Mouse (Mus musculus): ENCODE data around the gene Sec24b. TPM values are rescaled to one million over a fixed set of nuclear protein-coding genes. Genes with fewer than 3 reads are reported as not detected.
A peak's percentile ranks its signal among the peaks of the same experiment; 100 is the strongest.

The Sec24b gene
- total and polyA plus RNA-seq, 2 experiments from 2014 or later, result 12.9 to 22.7 TPM

- TF ChIP-seq EP300 (IDR thresholded peaks at IDR 0.05; ENCODE audit: low read depth) (no peak; the same call in 1 of the 2 replicates), CTCF (IDR thresholded peaks at IDR 0.05; ENCODE audit: low read depth) (peak; percentile 43)
- H3K27ac ChIP-seq (ENCODE audit: low read depth), result peak overlapping the region; percentile 98
- under 1% methylated on average over 46 of the region's 92 CpGs for WGBS
These were observed 840 bp downstream of the Sec24b start for GRCm38 (mm10) chr3:130060396-130061029.

GRCm38 (mm10) chr3:130059805-130060395, 1.5 kb downstream of the Sec24b start:
- peak overlapping the region; percentile 97 for H3K9ac ChIP-seq (replicated peaks; ENCODE audit: low read depth, low read length)
- H3K27me3 ChIP-seq (ENCODE audit: control insufficient read depth, insufficient read depth, low read length), result no peaks in the 10 kb centered on the region
- peak overlapping the region; percentile 68 for H3K4me2 ChIP-seq (ENCODE audit: low read depth, low read length)
- no peaks in the 10 kb centered on the region for H3K9me3 ChIP-seq (replicated peaks; ENCODE audit: control insufficient read depth, low read length)
- ATAC-seq (ENCODE audit: insufficient read depth, low read depth) (peak; percentile 28; the same call in 1 of the 2 replicates), DNase-seq (ENCODE audit: low spot score) (no peak)
- peak overlapping the region; percentile 92 for H3K4me3 ChIP-seq (ENCODE audit: low read depth, low read length)
- H3K4me1 ChIP-seq (ENCODE audit: control insufficient read depth, insufficient read depth), result peaks cover 38% of the 10 kb centered on the region
- TF ChIP-seq EP300 (IDR thresholded peaks at IDR 0.05; ENCODE audit: low read depth), result no peak
- no peak for TF ChIP-seq CTCF (IDR thresholded peaks at IDR 0.05; ENCODE audit: low read depth)
- peak overlapping the region; percentile 98 for H3K27ac ChIP-seq (ENCODE audit: low read depth)
- 2% methylated on average over 41 of the region's 42 CpGs for WGBS
- H3K36me3 ChIP-seq (replicated peaks; ENCODE audit: control insufficient read depth, insufficient read depth, low read length), result no peaks in the 10 kb centered on the region

More at GRCm38 (mm10) chr3:130060396-130061029, 840 bp downstream of the Sec24b start:
- Histone ChIP-seq H3K9ac (replicated peaks; ENCODE audit: low read depth, low read length) (peak overlapping the region; percentile 97), H3K4me1 (ENCODE audit: control insufficient read depth, insufficient read depth) (peaks cover 32% of the 10 kb centered on the region), H3K4me2 (ENCODE audit: low read depth, low read length) (peak overlapping the region; percentile 68), H3K4me3 (ENCODE audit: low read depth, low read length) (peak overlapping the region; percentile 92), H3K9me3 (replicated peaks; ENCODE audit: control insufficient read depth, low read length) (no peaks in the 10 kb centered on the region), H3K27me3 (ENCODE audit: control insufficient read depth, insufficient read depth, low read length) (no peaks in the 10 kb centered on the region), H3K36me3 (replicated peaks; ENCODE audit: control insufficient read depth, insufficient read depth, low read length) (no peaks in the 10 kb centered on the region)
- ATAC-seq (ENCODE audit: insufficient read depth, low read depth) (peak; percentile 88), DNase-seq (ENCODE audit: low spot score) (peak; percentile 80)

GRCm38 (mm10) chr3:130058488-130058887, 2.9 kb downstream of the Sec24b start:
- TF ChIP-seq CTCF (IDR thresholded peaks at IDR 0.05; ENCODE audit: low read depth) (no peak), EP300 (IDR thresholded peaks at IDR 0.05; ENCODE audit: low read depth) (no peak)
- H3K9ac ChIP-seq (replicated peaks; ENCODE audit: low read depth, low read length), result peak overlapping the region; percentile 4; the same call in 1 of the 2 replicates
- H3K36me3 ChIP-seq (replicated peaks; ENCODE audit: control insufficient read depth, insufficient read depth, low read length), result no peaks in the 10 kb centered on the region
- no peak overlapping the region for H3K4me3 ChIP-seq (ENCODE audit: low read depth, low read length)
- WGBS, result 45% methylated on average over 2 of the region's 2 CpGs
- no peaks in the 10 kb centered on the region for H3K9me3 ChIP-seq (replicated peaks; ENCODE audit: control insufficient read depth, low read length)
- H3K4me2 ChIP-seq (ENCODE audit: low read depth, low read length), result peak overlapping the region; percentile 68; the same call in 1 of the 2 replicates
- peaks cover 52% of the 10 kb centered on the region for H3K4me1 ChIP-seq (ENCODE audit: control insufficient read depth, insufficient read depth)
- H3K27ac ChIP-seq (ENCODE audit: low read depth), result no peak overlapping the region
- H3K27me3 ChIP-seq (ENCODE audit: control insufficient read depth, insufficient read depth, low read length), result no peaks in the 10 kb centered on the region
- ATAC-seq (ENCODE audit: insufficient read depth, low read depth), result no peak
- DNase-seq (ENCODE audit: low spot score), result no peak

GRCm38 (mm10) chr3:130057569-130058345, 3.6 kb downstream of the Sec24b start:
- no peak overlapping the region for H3K9ac ChIP-seq (replicated peaks; ENCODE audit: low read depth, low read length)
- no peaks in the 10 kb centered on the region for H3K27me3 ChIP-seq (ENCODE audit: control insufficient read depth, insufficient read depth, low read length)
- no peak for TF ChIP-seq EP300 (IDR thresholded peaks at IDR 0.05; ENCODE audit: low read depth)
- TF ChIP-seq CTCF (IDR thresholded peaks at IDR 0.05; ENCODE audit: low read depth), result no peak
- 0 out of 2 replicates have a peak overlapping the region, but pooled peaks have one; percentile 6 for H3K27ac ChIP-seq (ENCODE audit: low read depth)
- H3K4me2 ChIP-seq (ENCODE audit: low read depth, low read length), result peak overlapping the region; percentile 32
- no peaks in the 10 kb centered on the region for H3K36me3 ChIP-seq (replicated peaks; ENCODE audit: control insufficient read depth, insufficient read depth, low read length)
- peaks cover 58% of the 10 kb centered on the region for H3K4me1 ChIP-seq (ENCODE audit: control insufficient read depth, insufficient read depth)
- no peak for DNase-seq (ENCODE audit: low spot score)
- H3K4me3 ChIP-seq (ENCODE audit: low read depth, low read length), result no peak overlapping the region
- WGBS, result 46% methylated on average over 14 of the region's 14 CpGs
- no peak for ATAC-seq (ENCODE audit: insufficient read depth, low read depth)
- no peaks in the 10 kb centered on the region for H3K9me3 ChIP-seq (replicated peaks; ENCODE audit: control insufficient read depth, low read length)
